Mouse (Mus musculus): ENCODE measurements at regions not wholly inside any gene's neighbourhood (a gene's known extent, or its start where the extent isn't known, plus 50 kb on each side); places are given as distances from the start of the nearest gene placed in this dataset.
A peak's percentile ranks its signal among the peaks of the same experiment; 100 is the strongest.

DNA sequence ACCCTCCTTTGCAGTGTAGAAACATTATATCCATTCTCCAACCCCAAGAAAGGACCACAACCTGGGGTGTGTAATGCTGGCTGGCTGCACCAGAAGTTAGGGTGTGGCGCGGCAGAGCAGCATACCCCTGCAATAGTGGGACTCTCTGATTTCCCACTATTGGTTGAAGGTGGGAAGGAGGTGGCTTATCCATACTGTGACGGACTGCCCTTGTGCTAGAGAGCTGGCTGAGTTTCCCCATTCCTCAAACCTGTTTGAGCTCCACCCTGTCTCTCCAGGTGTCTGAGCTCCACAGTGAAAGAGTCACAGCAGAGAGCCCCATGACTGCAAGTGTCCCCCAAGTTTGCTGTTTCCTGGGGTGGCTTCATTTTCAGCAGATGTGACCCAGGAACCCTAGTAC is 79.6 kb downstream of the Sik1 start:
- DNase-seq (ENCODE audit: extremely low read depth, insufficient read length, low spot score): no peak

DNA sequence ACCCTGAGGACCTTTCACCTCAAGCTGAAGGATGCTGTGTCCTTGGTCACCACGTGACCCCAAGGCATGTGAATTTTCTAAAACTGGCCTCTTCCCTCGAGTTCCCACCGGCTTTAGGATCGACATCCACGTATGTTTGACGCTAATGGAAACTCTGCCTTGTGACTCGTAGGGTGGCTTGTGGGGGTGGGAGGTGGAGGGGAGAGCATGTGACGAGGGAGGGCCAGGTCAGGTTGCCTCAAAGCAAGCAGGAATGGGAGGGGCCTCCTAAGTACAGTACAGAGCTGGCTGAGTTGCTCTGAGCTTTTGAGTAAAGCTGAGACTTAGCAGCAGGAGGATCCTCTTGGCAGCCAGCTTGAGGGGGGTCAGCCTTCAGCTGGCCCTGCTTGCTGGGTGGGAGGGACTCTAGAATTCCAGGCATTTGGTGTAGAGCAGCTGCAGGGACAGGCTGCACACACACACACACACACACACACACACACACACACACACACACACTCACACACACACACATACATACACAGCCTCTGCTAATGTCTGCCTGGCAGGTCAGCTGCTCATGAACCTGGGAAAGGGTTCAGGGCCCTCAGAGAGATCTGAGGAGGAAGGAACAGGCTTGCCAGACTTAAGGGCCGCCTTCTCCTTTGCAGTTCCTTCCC is 78.5 kb downstream of the Sik1 start:
- no peak for DNase-seq (ENCODE audit: extremely low read depth, insufficient read length, low spot score)

DNA sequence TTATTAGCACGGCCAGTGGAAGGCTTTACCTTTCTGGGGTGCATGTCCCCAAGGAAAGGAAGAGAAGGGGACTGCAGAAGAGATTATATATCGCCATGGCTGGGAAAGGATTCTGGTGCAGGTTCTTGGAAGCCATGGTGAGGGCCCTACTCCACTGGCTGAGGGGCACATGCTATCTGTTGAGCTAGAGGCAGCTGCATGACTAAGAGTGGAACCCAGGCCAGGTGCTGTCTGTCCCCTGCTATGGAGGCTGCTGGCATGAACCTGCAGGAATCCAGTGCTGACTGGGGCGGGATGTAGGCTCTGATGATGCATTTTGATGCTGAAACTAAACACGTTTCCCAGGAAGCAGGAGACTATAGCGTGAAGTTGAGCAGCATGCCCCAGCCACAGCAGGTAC is 77.9 kb downstream of the Sik1 start:
- no peak for DNase-seq (ENCODE audit: extremely low read depth, insufficient read length, low spot score)

DNA sequence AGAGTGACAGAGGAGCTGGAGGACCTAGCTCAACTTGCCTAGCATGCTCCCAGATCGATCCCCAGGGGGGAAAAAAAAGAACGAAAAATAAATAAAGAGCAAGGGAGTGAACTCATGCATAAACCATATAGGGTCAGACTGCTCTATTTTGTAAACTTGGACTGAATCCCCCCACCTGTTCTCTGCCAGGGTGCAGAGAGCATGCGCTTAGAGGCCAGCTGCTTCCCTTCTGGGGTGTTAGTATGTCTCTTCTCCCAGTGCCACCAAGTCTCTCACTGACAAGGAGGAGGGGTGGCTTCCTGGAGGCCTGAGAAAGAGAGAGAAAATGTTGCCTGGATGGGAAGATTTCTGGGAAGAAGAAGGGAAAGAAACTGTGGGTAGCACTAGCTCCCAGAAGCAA is 76.1 kb downstream of the Sik1 start:
- no peak for DNase-seq (ENCODE audit: extremely low read depth, insufficient read length, low spot score)

DNA sequence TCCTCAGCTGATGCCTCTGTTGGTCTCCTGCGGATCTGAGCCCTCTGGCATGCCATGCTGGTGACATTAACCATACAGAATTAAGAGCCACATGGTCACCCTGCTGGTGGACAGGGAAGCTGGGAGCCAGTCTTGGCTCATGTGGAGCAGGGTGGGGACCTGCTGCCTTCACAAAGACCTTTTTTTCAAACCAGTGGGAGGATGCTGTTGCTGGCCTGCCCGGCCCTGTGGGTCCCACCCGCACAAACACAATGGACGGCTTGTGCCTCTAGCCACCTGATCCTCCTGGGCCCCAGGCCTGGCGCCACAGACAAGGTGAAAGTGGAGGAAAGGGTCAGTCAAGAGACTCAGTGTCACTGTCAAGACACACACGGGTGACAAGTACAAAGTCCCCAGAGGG is 73.4 kb downstream of the Sik1 start:
- DNase-seq (ENCODE audit: extremely low read depth, insufficient read length, low spot score): no peak

DNA sequence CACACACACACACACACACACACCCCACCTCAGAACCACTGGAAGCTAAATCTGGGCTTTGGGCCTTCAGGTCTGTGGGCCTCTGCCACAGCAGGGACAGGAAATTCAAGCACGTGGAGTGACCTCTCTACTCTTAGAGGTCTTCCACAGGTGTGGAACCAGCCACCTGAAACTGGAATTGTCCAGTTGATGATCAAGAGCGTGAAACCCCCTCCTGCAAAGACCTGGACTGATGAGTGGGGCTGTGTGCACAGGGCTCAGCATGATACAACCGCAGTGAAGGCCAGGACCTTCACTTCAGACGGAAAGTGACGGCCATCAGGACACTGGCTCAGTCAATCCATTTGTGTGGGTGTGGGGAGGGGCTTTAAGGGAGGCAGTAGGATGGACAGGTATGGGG is 72.5 kb downstream of the Sik1 start:
- DNase-seq (ENCODE audit: extremely low read depth, insufficient read length, low spot score): no peak

DNA sequence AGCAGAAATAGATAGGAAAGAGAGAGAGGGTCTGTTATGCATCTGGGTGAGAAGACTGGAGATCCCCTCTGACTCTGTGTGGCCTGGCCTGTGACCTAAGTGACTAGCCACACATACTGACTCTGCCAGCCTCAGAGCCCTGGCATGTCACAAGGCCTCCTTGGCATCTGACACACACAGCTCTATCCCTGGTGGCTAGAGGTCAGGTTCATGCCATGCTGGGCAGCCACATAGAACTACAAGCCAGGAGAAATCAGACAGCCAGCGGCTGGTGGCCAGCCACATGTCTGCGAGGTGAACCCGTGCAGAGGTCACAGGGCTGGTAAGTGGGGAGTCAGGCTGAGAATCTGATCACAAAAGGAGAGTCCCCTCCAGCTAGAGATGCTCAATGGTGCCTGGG is 67.3 kb downstream of the Sik1 start:
- peak; percentile 57 for DNase-seq (ENCODE audit: extremely low read depth, insufficient read length, low spot score)

DNA sequence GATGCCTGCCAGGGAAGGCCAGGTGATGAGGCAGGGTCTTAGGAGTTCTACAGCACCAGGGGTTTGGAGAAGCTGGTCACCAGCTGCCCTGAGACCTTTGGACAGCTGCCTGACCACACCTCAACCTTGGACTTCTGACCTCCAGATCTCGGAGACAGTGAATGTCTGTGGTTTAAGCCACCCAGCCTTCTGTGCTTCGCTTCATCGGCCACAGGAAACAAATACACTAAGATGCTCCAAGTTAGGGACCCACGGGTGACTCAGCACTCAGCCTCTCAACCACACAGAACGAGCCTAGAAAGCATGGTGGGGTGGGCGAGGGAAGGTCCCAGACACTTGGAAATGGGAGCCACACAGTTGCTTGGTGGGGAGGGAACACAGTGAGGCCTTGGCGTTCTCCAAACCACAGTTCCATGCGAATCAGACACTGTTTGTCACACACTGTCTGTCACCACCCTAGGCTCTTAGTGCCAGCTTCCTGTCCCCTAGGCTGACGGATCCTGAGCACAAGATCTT is 66.5 kb downstream of the Sik1 start:
- DNase-seq (ENCODE audit: extremely low read depth, insufficient read length, low spot score): peak; percentile 66

DNA sequence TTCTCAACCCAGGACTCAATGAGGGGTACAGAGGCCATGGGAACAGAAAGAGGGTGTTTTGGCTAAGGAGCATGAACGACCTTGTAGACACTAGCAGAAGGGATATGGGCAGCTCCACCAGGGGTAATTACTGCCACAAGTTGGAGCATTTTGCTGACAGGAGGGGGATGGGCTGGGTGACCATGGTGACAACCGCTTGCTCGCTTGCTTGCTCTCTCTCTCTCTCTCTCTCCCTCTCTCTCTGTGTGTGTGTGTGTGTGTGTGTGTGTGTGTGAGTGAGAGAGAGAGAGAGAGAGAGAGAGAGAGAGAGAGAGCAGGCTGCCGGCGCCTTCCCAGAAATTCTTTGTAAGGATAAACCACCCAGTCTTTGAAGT is 65.7 kb downstream of the Sik1 start:
- DNase-seq (ENCODE audit: extremely low read depth, insufficient read length, low spot score): no peak

DNA sequence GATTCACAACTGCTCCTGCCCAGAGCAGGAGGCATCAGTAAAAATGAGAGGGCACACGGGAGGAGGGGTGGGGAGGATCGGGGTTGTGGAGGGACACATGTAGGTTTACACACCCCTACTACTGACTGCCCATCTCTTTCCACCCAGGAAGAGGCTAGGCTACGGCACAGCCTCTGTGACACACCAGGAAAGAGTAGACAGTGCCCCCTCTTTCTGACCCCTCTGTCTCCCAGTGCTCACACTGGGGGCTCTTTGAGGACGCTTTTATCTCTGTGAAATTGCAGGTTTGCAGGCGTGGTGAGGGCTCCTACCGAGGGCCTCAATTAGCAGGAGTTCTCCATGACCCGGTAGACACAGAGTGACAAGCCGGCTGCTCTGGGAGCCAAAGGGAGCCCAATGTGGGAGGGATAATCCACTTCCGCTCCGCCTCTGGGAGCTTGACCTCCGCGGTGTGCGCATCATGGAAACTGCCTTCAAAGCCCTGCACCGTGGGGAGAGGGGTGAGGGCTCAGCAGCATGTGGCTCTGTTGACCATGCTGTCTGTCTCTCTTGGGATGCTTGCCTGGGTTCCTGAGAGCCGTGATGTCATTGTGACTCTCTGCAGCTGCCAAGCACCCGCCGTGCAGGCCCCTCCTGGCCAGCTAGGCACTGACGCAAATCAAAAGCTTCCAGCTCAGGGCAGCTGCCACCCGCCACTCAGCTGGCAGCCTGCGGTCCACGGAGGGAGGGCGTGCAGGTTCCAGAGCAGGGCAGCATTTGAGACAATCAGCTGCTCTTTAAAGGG is 65.1 kb downstream of the Sik1 start:
- DNase-seq (ENCODE audit: extremely low read depth, insufficient read length, low spot score): peak; percentile 40

DNA sequence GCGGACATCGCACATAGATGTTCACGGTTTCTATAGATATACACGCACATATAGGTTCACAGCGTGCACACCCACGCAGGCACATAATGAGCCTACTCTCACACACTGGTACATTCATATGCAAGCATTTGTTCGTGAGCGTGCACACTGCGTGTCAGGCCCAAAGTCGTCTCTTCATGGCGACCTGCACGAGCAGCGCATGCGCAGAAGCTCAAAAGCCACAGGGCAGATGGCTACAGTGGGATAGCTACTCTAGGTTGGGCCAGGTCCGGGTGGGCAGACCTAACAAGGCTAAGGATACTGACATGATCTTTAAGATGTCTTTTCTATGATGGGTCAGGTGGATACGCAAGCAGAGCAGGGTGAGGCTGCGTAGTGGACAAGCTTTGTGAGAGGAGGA is 63.9 kb downstream of the Sik1 start:
- DNase-seq (ENCODE audit: extremely low read depth, insufficient read length, low spot score): no peak

DNA sequence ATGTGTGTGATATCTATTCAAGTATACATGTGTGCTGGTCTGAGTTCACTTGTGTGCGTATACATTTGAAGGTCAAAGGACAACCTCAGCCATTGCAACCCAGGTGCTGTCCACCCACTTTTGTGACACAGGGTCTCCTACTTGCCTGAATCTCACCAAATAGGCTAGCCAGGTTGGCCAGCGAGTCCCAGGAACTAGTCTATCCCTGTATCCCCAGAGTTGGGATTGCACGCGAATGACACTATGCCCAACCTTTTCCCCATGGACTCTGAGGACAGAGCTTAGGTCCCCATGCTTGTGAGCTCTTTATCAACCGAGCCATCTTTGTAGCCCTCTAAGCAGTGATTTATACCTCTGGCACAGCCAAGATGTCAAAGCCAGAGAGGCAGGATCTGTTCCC is 62.6 kb downstream of the Sik1 start:
- DNase-seq (ENCODE audit: extremely low read depth, insufficient read length, low spot score): no peak

DNA sequence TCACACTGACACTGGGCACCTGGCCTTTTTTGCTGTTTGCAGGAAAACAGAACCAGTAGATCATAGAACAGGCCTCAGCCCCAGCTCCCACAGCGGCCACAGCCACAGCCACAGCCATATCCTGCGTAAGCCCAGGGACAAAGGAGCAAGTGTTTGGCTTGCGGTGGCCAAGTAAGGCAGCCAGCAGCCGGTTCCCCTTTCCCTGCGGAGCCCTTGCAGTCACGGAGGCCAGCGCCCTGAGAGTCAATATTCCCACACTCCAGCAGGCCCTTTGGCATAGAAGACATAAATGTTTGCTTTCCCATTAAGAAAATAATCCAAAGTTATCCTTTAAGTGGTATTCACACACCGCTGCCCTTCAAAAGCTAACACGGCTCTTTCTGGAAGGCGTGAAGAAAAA is 62.1 kb downstream of the Sik1 start:
- DNase-seq (ENCODE audit: extremely low read depth, insufficient read length, low spot score): no peak

DNA sequence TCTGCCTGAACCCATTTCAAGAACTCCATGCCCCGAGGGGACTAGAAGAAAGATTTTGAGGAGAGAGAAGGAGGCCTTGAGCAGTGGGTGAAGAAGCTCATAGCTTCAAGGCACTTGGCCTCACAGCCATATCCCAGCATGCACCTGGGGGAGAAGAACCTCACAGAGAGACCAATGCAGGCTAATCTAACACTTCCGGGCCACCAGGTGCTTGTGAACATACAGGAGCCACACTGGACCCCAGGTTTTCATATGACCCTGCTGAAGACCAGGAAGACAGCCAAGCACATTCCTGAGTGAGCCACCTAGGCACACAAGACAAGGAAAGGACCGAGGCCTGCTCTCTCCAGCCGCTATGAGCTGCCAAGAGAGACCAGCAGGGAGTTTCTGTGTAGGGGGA is 61.6 kb downstream of the Sik1 start:
- DNase-seq (ENCODE audit: extremely low read depth, insufficient read length, low spot score): no peak

Data from 3134 (cell line).